Mouse (Mus musculus): ENCODE measurements around the gene Dbi. TPM values are rescaled to one million over a fixed set of nuclear protein-coding genes. Genes with fewer than 3 reads are reported as not detected.
"Not testable (repeated sequence)": the region's sequence is repeated elsewhere in the genome, so short reads cannot be mapped to it uniquely, and the experiment has no call there.

Dbi gene
- total and polyA plus RNA-seq, 2 experiments from 2014 or later = 540 to 1,809 TPM

- Histone ChIP-seq H3K4me1 (ENCODE audit: insufficient read depth, low read length) (no peaks in the 10 kb centered on the region), H3K36me3 (ENCODE audit: insufficient read depth, low read length) (no peaks in the 10 kb centered on the region), H3K9me3 (ENCODE audit: low read length) (peaks cover 3% of the 10 kb centered on the region; the same call in 1 of the 2 replicates), H3K4me2 (ENCODE audit: low read depth, low read length, poor library complexity, severe bottlenecking) (no peak overlapping the region), H3K27me3 (ENCODE audit: insufficient read depth, low read length) (no peaks in the 10 kb centered on the region), H3K27ac (ENCODE audit: low read depth, low read length) (no peak overlapping the region), H3K4me3 (ENCODE audit: low read depth, low read length) (no peak overlapping the region), H3K9ac (replicated peaks; ENCODE audit: low read length, poor library complexity, severe bottlenecking) (no peak overlapping the region)
- DNase-seq (ENCODE audit: low spot score) (no peak), ATAC-seq (ENCODE audit: low FRiP score) (no peak)
- WGBS = 52% methylated on average over 3 of the region's 3 CpGs
- no peak for TF ChIP-seq CTCF (IDR thresholded peaks at IDR 0.05)
Observed at GRCm38 (mm10) chr1:120094920-120095319, 26.0 kb downstream of the Dbi start.

DNA sequence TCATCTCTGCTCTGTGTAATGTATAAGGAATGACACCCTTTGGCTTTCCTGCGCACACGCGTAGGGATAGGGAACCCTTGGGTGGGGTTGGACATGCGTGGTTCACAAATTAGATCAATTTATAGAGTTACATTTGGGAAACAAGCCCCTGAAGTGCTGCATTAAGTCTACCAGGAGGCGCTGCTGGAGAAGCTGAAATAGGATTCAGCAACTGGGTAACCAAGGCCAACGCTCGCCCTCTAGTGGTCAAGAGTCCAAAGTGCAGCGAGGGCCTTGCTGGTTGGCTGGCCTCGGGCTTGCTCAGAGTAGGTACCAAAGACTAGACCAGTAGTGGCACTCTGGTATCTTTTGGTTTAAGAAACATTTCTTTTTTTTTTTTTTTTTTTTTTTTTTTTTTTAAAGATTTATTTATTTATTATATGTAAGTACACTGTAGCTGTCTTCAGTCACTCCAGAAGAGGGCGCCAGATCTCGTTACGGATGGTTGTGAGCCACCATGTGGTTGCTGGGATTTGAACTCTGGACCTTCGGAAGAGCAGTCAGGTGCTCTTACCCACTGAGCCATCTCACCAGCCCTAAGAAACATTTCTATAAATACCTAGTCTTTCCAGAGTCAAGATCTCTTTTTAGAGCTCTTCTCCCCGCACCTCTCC, 27.3 kb downstream of the Dbi start:
- H3K27me3 ChIP-seq (ENCODE audit: insufficient read depth, low read length); H3K36me3 ChIP-seq (ENCODE audit: insufficient read depth, low read length); H3K4me1 ChIP-seq (ENCODE audit: insufficient read depth, low read length); ATAC-seq (ENCODE audit: low FRiP score); H3K4me2 ChIP-seq (ENCODE audit: low read depth, low read length, poor library complexity, severe bottlenecking); H3K9ac ChIP-seq (replicated peaks; ENCODE audit: low read length, poor library complexity, severe bottlenecking); H3K27ac ChIP-seq (ENCODE audit: low read depth, low read length); H3K4me3 ChIP-seq (ENCODE audit: low read depth, low read length); H3K9me3 ChIP-seq (ENCODE audit: low read length): not testable (repeated sequence)
- WGBS = 56% methylated on average over 11 of the region's 14 CpGs
- DNase-seq (ENCODE audit: low spot score) = peak; percentile 84
- TF ChIP-seq CTCF (IDR thresholded peaks at IDR 0.05) = peak; percentile 79

- ATAC-seq (ENCODE audit: low FRiP score) (no peak), DNase-seq (ENCODE audit: low spot score) (no peak)
- WGBS = 87% methylated on average over 8 of the region's 8 CpGs
Observed at GRCm38 (mm10) chr1:120090880-120091570, 29.9 kb downstream of the Dbi start.

DNA sequence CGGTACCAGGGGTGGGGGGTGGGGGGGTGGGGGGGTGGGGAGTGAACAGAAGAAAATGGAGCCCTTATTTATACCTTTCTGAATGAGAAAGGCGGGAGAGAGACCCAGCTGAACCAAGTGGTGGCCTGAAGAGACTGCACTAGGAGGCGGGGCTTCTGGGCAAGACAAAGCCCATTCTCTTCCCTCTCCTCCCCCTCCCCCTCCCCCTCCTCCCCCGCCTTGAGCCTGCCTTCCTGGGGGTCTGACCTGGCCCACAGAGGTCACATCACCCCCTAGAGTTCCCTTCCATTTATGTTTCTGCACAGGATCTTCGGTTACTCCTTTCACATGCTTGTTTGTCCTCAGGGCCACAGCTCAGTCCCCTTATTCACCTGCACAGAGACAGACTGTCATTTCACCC, 31.7 kb downstream of the Dbi start:
- Histone ChIP-seq H3K9ac (replicated peaks; ENCODE audit: low read length, poor library complexity, severe bottlenecking) (no peak overlapping the region), H3K27me3 (ENCODE audit: insufficient read depth, low read length) (no peaks in the 10 kb centered on the region), H3K4me3 (ENCODE audit: low read depth, low read length) (no peak overlapping the region), H3K27ac (ENCODE audit: low read depth, low read length) (no peak overlapping the region), H3K4me2 (ENCODE audit: low read depth, low read length, poor library complexity, severe bottlenecking) (no peak overlapping the region), H3K9me3 (ENCODE audit: low read length) (peaks cover 3% of the 10 kb centered on the region; the same call in 1 of the 2 replicates), H3K36me3 (ENCODE audit: insufficient read depth, low read length) (no peaks in the 10 kb centered on the region), H3K4me1 (ENCODE audit: insufficient read depth, low read length) (no peaks in the 10 kb centered on the region)
- ATAC-seq (ENCODE audit: low FRiP score) (no peak), DNase-seq (ENCODE audit: low spot score) (no peak)
- WGBS = 23% methylated on average over 4 of the region's 5 CpGs
- TF ChIP-seq CTCF (IDR thresholded peaks at IDR 0.05) = no peak

More at GRCm38 (mm10) chr1:120090880-120091570, 29.9 kb downstream of the Dbi start:
- Histone ChIP-seq H3K4me2 (ENCODE audit: low read depth, low read length, poor library complexity, severe bottlenecking) (no peak overlapping the region), H3K27ac (ENCODE audit: low read depth, low read length) (no peak overlapping the region), H3K36me3 (ENCODE audit: insufficient read depth, low read length) (no peaks in the 10 kb centered on the region), H3K9me3 (ENCODE audit: low read length) (peaks cover 3% of the 10 kb centered on the region; the same call in 1 of the 2 replicates), H3K4me3 (ENCODE audit: low read depth, low read length) (no peak overlapping the region), H3K27me3 (ENCODE audit: insufficient read depth, low read length) (no peaks in the 10 kb centered on the region), H3K4me1 (ENCODE audit: insufficient read depth, low read length) (no peaks in the 10 kb centered on the region), H3K9ac (replicated peaks; ENCODE audit: low read length, poor library complexity, severe bottlenecking) (no peak overlapping the region)
- TF ChIP-seq CTCF (IDR thresholded peaks at IDR 0.05) = no peak

- Histone ChIP-seq H3K27me3 (ENCODE audit: insufficient read depth, low read length) (no peaks in the 10 kb centered on the region), H3K4me3 (ENCODE audit: low read depth, low read length) (no peak overlapping the region), H3K9me3 (ENCODE audit: low read length) (no peaks in the 10 kb centered on the region), H3K36me3 (ENCODE audit: insufficient read depth, low read length) (no peaks in the 10 kb centered on the region), H3K9ac (replicated peaks; ENCODE audit: low read length, poor library complexity, severe bottlenecking) (no peak overlapping the region), H3K27ac (ENCODE audit: low read depth, low read length) (no peak overlapping the region), H3K4me2 (ENCODE audit: low read depth, low read length, poor library complexity, severe bottlenecking) (no peak overlapping the region), H3K4me1 (ENCODE audit: insufficient read depth, low read length) (no peaks in the 10 kb centered on the region)
- WGBS = 42% methylated on average over 13 of the region's 13 CpGs
- ATAC-seq (ENCODE audit: low FRiP score) (no peak), DNase-seq (ENCODE audit: low spot score) (no peak)
- TF ChIP-seq CTCF (IDR thresholded peaks at IDR 0.05) = no peak
Observed at GRCm38 (mm10) chr1:120086644-120087043, 34.2 kb downstream of the Dbi start.

DNA sequence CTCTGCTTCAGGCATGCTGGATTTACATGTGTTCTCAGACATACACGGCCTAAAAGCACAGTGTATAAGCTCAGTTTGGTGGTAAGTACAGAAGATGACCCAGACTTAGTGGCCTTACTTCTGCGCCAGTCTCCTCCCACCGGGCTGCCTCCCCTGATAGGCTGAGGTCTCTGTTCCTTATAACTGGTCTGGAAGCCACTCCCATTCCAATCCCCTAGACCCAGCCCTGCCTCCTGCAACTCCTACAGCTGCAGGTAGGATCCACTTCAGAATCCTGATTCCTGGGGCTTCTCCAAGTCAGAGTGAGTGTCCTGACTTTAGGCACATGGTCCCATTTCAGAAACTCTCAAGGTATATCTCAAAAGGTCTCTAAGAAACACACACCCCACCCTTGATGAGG, 35.2 kb downstream of the Dbi start:
- no peak for TF ChIP-seq CTCF (IDR thresholded peaks at IDR 0.05)
- DNase-seq (ENCODE audit: low spot score) (no peak), ATAC-seq (ENCODE audit: low FRiP score) (no peak)
- H3K36me3 ChIP-seq (ENCODE audit: insufficient read depth, low read length) = no peaks in the 10 kb centered on the region
- no peak overlapping the region for H3K4me2 ChIP-seq (ENCODE audit: low read depth, low read length, poor library complexity, severe bottlenecking)
- 65% methylated on average over 3 of the region's 3 CpGs for WGBS
- no peak overlapping the region for H3K9ac ChIP-seq (replicated peaks; ENCODE audit: low read length, poor library complexity, severe bottlenecking)
- no peak overlapping the region for H3K27ac ChIP-seq (ENCODE audit: low read depth, low read length)
- H3K27me3 ChIP-seq (ENCODE audit: insufficient read depth, low read length) = no peaks in the 10 kb centered on the region
- no peaks in the 10 kb centered on the region for H3K9me3 ChIP-seq (ENCODE audit: low read length)
- H3K4me3 ChIP-seq (ENCODE audit: low read depth, low read length) = no peak overlapping the region
- no peaks in the 10 kb centered on the region for H3K4me1 ChIP-seq (ENCODE audit: insufficient read depth, low read length)

Data from midbrain, postnatal 0 days (tissue).